Mouse (Mus musculus) layer of hippocampus, postnatal 10 days (tissue): ENCODE measurements at regions not wholly inside any gene's neighbourhood (a gene's known extent, or its start where the extent isn't known, plus 50 kb on each side); places are given as distances from the start of the nearest gene placed in this dataset.

Source experiments
- DNase-seq, 2 experiments: peaks; one replicate each; pipeline ENCODE4 v3.0.0; 2021; ENCODE audit warnings: low spot score in 2 of 2

DNA sequence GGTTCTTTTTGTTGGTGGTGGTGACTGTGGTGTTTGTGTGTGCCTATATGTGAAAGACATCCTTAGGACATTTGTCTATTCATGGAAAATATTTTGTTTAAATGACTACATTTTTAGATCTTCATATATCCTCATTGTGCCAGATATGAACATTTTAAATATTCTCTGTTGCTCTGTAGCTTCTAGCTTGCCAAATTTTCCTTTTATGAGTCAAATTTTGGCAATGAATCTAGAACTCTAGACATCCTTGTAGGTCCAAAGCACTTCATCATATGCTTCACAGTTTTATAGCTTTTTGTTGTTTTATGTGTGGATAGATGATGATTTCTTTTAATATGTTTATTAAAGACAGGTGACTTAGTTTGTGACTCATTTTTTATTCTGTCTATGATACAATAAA lies 229.4 kb upstream of the Ano5 start:
- DNase-seq: no peak

DNA sequence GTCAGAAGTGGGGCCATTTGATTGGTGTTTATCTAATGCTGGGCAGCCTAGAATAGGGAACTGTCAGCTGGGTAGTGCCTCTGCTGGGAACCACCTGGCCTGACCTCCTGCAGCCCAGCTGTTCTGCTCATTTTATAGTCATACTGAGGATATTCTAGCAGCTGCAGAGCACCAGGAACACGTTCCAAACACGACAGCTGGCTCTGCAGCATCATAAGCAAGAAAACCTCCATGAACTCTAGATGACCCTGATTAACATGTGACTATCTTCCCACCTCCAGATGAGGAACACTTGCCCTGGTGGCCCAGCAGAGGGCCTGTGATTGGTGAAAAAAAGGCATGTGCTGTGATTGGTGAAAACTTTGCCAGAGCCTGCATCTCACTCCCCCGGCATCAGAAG lies 210.6 kb upstream of the Ano5 start:
- no peak for DNase-seq

DNA sequence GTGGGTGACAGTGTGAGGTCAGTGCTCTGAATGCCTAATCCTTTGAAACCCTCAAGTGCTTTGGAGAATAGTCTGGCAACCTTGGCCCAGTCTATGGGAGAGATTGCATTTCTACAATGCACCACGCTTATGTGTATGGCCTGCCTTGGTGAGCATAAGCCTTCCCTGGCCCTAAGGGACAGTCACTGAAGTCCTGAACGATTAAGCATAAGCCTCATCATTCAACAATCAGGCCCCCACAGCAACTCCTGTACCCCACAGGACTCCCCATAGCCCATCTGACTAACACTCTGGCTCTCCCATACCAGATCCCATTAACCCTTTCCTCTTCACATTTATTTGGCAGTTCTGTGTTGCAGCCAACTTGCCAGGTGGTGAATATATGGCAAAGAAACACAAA lies 203.1 kb upstream of the Ano5 start:
- DNase-seq: no peak

DNA sequence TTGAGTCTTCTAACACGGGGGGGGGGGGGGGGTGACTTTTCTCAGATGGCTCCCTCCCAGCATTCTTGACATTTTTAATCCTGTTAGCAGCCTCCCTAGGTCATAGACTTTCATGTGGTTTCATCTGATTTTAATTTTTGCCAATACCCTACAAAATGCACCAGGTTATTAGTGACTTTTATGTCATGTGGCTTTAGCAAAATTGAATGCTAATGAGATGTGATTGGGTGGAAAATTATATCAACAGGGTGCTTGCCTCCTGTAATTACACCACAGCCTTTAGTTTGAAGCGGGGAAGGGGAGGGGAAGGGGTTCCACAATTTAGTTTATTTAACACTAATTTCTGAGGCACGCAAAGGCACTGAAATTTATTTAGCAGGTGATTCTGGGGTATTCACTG lies 200.6 kb upstream of the Ano5 start:
- DNase-seq: no peak

DNA sequence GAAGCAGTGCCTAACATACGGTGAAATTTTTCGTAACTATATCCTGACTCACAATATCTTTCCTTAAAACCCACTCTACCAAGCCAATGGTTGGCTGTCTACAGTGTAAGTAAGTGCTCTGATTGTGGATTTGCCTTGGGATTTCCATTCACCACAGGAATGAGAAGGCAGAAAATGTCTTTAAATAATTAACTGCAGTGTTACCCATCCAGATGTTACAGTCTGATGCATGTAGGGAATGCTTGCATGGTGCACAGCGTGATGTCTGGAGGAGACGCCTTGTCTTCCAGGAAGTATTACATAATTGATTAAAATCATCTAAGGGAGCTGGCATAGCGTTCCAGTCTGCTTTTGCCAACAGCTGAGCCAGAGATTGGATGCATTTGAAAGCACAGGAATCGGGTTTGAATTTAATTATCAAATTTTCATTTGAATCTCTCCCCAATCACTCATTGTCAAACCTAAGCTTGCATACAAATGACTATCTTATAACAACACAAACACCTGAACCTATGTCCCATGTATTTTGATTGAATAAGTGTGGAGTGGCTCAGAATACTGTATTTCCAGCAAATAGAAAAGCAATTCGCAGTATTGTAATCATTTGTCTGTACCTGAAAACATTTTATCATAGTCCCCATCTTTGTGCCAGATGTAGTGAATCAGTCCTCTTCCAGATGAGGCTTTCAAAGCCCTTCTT lies 170.8 kb upstream of the Ano5 start:
- DNase-seq: no peak

DNA sequence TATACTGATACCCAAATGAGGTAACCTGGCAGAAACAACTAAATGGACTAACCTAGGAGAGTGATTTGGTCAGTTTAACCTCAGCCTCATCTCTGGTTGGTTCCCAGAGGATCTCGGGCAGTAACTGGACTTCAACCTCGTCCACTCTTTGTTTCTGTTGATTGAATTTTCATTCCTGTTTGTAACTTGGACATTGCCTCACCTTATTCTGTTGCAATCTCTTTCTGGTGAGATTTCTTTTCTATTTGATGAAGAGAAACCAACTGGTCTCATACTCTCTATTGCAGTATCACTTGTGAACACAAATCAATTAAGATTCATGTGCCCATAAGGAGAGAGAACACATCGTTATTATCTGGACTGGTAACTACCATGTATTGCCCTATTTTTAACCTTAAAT lies 163.3 kb upstream of the Ano5 start:
- DNase-seq: no peak

DNA sequence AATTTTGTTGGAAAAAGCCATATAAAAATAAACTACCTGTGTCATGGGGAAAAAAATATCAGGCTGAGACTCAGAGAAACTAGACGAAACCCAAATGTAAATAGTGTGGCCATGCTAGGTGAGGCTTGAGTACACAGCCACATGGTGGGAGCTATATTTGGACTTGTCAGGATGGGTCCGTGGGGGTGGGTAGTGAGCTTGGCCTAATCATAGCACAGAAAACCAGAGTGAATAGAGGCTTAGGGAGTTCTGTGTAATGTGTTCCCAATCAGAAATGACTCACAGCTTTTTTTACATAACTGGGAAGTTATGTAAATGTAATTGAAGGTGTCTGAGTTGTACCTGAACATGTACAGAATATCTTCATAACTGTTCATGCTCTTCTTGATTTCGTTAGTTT lies 150.7 kb upstream of the Ano5 start:
- no peak for DNase-seq

DNA sequence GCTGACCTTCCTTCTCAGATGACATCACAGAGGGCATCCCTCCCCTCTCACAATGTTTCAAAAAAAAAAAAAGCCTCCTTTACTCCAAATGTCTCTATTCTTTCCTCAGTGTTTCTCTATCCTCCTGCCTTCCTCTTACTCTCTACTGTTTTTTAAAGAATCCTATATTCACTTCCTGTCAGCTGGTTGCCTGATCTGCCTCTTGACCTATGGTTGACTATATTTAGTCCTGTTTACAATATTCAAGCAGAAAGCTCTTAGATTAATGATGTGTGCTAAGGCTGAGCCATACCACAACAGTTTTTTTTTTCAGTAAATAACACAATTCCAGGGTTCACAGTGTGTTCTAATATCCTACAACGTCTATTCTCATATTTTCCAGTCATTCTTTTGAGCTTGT lies 133.2 kb upstream of the Ano5 start:
- no peak for DNase-seq
